Mouse (Mus musculus): ENCODE measurements around the gene Slc9a3r2.
"Not testable (repeated sequence)": the region's sequence is repeated elsewhere in the genome, so short reads cannot be mapped to it uniquely, and the experiment has no call there.

Slc9a3r2 gene

GRCm38 (mm10) chr17:24667011-24667410, 16.9 kb upstream of the Slc9a3r2 start:
- DNase-seq (ENCODE audit: low spot score): not testable (repeated sequence)

DNA sequence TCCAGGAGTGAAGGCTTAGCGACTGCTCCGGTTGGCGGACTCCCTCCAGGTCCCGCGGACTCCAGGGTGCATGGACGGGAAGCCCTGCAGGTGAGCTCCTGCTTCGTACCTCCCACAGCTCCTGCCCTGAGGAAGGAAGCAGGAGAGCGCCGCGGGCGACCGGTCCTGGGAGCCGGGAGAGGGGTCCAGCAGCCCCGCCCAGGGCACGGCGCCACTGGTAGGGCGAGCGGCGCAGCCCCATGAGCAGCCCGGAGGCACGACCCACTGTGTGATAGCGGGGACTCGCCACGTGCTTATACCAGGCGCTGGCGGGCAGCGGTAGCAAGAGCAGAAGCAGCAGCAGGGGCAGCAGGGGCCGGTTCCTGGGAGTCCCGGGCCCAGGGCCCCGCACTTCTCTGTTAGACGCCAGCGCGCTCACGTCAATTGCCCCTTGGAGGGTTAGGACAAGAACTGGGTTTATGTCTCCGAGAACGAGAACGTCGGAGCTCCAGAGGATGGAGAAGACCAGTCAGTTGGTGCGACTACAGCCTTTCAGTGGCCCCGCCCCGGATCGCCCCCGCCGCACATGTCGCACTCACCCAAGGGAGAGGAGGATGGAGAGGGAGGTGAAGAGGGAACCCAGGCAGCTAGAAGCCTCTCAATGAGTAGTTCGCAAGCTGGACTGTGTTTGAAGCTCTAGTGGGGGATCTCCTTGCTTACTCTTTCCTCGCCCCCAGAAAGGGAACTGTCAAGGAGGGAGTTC, 8.1 kb upstream of the Slc9a3r2 start, which contains the start of gene Npw:
Gene Npw, minus strand, starts transcription at position 441 of the 742 bp plus-strand sequence.
- peak; percentile 49 for DNase-seq (ENCODE audit: low spot score)

DNA sequence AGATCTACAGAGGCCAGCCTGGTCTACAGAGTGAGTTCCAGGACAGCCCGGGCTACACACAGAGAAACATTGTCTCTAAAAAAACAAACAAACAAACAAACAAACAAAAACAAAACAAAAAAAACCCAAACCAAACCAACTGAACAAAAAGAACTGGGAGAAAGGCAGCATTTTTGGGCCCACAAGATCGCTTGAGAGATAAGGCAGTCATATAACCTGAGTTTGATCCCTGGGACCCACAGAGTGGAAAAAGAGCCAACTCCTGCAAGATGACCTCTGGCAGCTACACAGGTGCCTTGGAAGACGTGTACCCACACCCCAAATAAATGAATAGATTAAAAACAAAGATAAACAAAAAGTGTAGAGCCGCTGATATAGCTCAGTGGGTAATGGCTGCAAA, 4.8 kb upstream of the Slc9a3r2 start:
- DNase-seq (ENCODE audit: low spot score): no peak

- no peak for DNase-seq (ENCODE audit: low spot score)
These were observed 4.0 kb upstream of the Slc9a3r2 start for GRCm38 (mm10) chr17:24653967-24654710.

DNA sequence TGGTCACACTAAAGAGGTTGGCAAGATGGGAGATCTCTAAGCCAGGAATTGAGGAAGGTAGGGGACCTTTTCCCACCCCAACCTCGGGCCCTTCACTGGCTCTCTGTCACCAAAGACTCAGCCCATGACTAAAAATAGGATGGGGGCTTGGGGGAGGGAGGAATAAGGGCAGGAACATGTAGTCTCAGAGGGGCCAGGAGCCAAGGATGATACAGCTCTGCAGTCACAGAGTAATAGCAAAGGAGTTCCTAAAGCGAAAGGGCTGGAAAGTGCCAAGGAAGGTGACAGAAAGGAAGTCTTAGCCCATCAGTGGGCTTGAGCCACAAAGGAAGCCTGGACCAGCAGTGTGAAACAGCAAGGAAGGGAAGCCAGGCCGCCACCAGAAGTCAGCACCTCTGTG, 1.7 kb upstream of the Slc9a3r2 start:
- no peak for DNase-seq (ENCODE audit: low spot score)

GRCm38 (mm10) chr17:24650766-24651165, 639 bp upstream of the Slc9a3r2 start:
- DNase-seq (ENCODE audit: low spot score): no peak

DNA sequence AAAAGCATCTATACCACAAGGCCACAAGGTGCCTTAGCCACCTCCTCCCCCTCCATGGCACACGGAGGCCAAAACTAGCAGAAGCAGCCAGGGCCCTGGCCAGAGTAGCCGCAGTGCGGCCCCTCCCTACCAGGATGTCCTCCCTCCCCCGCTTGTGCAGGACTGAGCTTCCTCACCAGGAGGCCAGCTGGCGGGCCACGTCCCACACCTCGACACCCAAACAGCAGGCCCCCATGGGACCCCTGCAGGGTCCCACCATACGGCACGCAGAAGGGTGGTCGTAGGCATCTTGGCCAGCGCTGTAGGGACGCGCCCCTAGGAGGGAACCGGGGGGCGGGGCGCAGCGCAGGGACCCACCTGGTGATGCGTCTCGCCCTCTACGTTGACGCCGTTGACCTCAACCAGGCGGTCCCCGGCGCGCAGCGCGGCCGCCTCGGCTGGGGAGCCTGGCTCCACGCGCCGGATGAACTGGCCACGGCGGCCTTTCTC, 502 bp downstream of the Slc9a3r2 start:
- DNase-seq (ENCODE audit: low spot score): peak; percentile 46

GRCm38 (mm10) chr17:24648731-24649377, 1.3 kb downstream of the Slc9a3r2 start:
- no peak for DNase-seq (ENCODE audit: low spot score)

GRCm38 (mm10) chr17:24647493-24647892, 2.6 kb downstream of the Slc9a3r2 start:
- DNase-seq (ENCODE audit: low spot score): no peak

DNA sequence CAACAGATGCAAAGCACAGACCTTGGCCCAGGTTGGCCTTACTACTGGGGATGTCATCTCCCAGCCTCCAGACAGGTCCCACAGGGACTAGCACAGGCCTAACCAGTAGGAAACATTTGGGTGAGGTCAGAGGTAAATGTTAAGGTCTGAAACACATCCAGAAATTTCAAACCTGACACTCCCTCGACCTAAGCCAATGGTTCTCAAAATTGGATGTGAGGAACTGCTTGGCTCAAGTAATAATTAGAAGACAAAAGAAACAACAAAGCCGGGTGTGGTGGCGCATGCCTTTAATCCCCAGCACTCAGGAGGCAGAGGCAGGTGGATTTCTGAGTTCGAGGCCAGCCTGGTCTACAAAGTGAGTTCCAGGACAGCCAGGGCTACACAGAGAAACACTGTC, 3.7 kb downstream of the Slc9a3r2 start:
- DNase-seq (ENCODE audit: low spot score): no peak

GRCm38 (mm10) chr17:24645916-24646315, 4.2 kb downstream of the Slc9a3r2 start:
- DNase-seq (ENCODE audit: low spot score): no peak

- no peak for DNase-seq (ENCODE audit: low spot score)
These were observed 5.0 kb downstream of the Slc9a3r2 start for GRCm38 (mm10) chr17:24644875-24645721.

GRCm38 (mm10) chr17:24644030-24644715, 6.0 kb downstream of the Slc9a3r2 start:
- DNase-seq (ENCODE audit: low spot score): no peak

GRCm38 (mm10) chr17:24642791-24643343, 7.3 kb downstream of the Slc9a3r2 start:
- DNase-seq (ENCODE audit: low spot score): no peak

GRCm38 (mm10) chr17:24641944-24642343, 8.2 kb downstream of the Slc9a3r2 start:
- DNase-seq (ENCODE audit: low spot score): no peak

DNA sequence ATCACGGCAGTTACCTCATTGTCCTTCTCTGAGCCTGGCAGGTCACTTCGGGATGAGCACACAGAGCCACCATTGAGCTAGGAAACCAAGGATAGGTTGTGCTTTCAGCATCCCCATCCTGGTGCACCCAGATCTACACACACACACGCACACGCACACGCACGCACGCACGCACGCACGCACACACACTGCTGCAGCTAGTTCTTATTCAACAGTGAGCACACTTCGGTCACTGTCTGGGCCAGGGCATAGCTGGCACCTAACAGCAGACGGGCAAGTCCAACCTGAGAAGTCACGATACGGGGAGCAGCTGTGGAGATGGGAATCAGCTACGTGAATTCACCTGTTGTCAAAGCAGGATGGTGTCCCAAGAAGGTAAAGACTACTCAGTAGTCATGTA, 9.5 kb downstream of the Slc9a3r2 start:
- DNase-seq (ENCODE audit: low spot score): no peak

DNA sequence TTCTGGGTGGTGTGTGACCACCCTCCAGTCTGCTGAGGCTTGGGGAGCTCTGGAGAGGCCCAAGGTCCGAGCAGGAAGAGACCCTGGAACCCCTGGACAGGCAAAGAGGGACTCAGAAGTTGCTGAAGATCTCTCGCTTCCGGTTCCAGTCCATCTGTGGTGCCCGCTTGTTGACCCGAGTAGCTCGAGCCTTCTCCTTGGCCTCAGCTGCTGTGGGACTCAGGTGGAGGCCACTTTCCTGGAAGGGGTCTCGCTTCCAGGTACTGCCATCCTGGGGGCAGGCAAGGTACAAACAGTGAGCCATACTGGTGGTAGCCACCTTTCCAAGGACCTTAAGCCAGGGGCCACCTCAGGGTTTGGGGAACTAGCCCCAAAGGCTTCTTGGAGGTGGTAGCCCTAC, 10.0 kb downstream of the Slc9a3r2 start:
- no peak for DNase-seq (ENCODE audit: low spot score)

DNA sequence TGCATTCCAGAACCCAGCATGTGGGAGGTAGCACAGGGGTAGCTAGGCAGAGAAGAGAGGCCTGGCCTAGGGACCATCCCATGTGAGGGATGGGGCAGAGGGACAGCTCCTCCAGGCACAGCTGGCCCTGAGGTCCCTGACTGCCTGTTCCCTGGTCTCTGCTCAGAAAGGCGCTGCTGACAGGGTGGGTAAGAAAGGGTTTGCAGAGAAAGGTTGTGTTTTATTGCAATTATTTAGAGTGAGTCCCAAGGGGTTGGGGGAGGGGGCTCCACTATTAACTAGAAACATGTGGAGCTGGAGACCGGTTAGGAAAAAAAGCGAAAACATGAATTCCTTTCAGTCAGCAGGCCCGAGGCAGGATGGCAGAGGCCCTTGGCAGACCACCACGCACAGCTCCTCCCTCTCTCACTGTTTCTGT, 10.5 kb downstream of the Slc9a3r2 start:
- no peak for DNase-seq (ENCODE audit: low spot score)

GRCm38 (mm10) chr17:24638840-24639239, 11.3 kb downstream of the Slc9a3r2 start:
- no peak for DNase-seq (ENCODE audit: low spot score)

- DNase-seq (ENCODE audit: low spot score): no peak
These were observed 11.9 kb downstream of the Slc9a3r2 start for GRCm38 (mm10) chr17:24638214-24638613.
